Mouse (Mus musculus): Measurements from ENCODE around the gene P4ha2. TPM values are rescaled to one million over a fixed set of nuclear protein-coding genes. Genes with fewer than 3 reads are reported as not detected.

P4ha2 gene
- 26.0 and 28.4 TPM in 2 replicates for polyA plus RNA-seq (2014; fragmentation: Nextera tagmentation; extraction: Ambion mirVana)

- no peak within 1 kb of the TSS; the same call in 1 of the 2 replicates for H3K27ac ChIP-seq (ENCODE audit: low read depth)
- peak; percentile 41 for ATAC-seq (ENCODE audit: insufficient read depth)
- H3K27me3 ChIP-seq (ENCODE audit: insufficient read depth, low read length): no peaks in the 10 kb centered on the region; the same call in 1 of the 2 replicates
- peak within 1 kb of the TSS; percentile 67 for H3K4me3 ChIP-seq (ENCODE audit: low read depth, low read length)
- 0 out of 2 replicates have a peak, but pooled peaks cover 5% of the 10 kb centered on the region for H3K4me1 ChIP-seq (ENCODE audit: insufficient read depth)
- peak within 1 kb of the TSS; percentile 99 for H3K4me2 ChIP-seq
- H3K9ac ChIP-seq: peak within 1 kb of the TSS; percentile 65
- DNase-seq: peak; percentile 7
- no peak for TF ChIP-seq CTCF (IDR thresholded peaks at IDR 0.05; ENCODE audit: low read depth)
- 54% methylated on average over 10 of the region's 10 CpGs for WGBS
- no peaks in the 10 kb centered on the region for H3K36me3 ChIP-seq (ENCODE audit: insufficient read depth)
- no peaks in the 10 kb centered on the region for H3K9me3 ChIP-seq (ENCODE audit: low read depth, low read length)
These were observed at the start of gene P4ha2 for GRCm38 (mm10) chr11:54100045-54100691. TSS of gene P4ha2 (plus strand) at chr11:54100095.

GRCm38 (mm10) chr11:54050205-54050604, 49.7 kb upstream of the P4ha2 start:
- Histone ChIP-seq H3K27me3 (ENCODE audit: insufficient read depth, low read length) (no peaks in the 10 kb centered on the region), H3K27ac (ENCODE audit: low read depth) (no peak overlapping the region), H3K9ac (no peak overlapping the region), H3K4me2 (no peak overlapping the region), H3K36me3 (ENCODE audit: insufficient read depth) (no peaks in the 10 kb centered on the region), H3K4me1 (ENCODE audit: insufficient read depth) (no peaks in the 10 kb centered on the region), H3K9me3 (ENCODE audit: low read depth, low read length) (no peaks in the 10 kb centered on the region), H3K4me3 (ENCODE audit: low read depth, low read length) (no peak overlapping the region)
- ATAC-seq (ENCODE audit: insufficient read depth): no peak
- no peak for TF ChIP-seq CTCF (IDR thresholded peaks at IDR 0.05; ENCODE audit: low read depth)
- 69% methylated on average over 2 of the region's 2 CpGs for WGBS
- no peak for DNase-seq

DNA sequence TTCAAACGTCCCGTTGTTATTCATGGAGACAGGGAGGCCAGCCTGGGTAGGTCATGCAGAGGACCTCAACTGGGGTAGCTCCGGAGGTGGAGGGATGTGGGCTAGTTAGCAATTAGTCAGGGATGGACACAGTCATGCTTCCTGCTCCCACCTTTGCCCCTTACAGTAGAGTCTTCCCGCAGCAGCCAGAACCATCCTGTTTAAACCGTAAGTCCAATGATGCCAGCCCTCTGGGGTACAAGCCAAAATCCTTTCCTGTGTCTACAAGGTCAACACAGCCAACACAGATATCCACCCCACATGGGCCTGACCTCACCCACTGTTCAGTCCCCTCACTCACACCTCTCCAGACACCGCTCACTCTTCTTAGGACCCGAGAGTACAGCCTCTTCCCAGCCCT, 48.7 kb upstream of the P4ha2 start:
- ATAC-seq (ENCODE audit: insufficient read depth): no peak
- Histone ChIP-seq H3K9me3 (ENCODE audit: low read depth, low read length) (no peaks in the 10 kb centered on the region), H3K4me2 (no peak overlapping the region), H3K27me3 (ENCODE audit: insufficient read depth, low read length) (no peaks in the 10 kb centered on the region), H3K9ac (no peak overlapping the region), H3K4me1 (ENCODE audit: insufficient read depth) (no peaks in the 10 kb centered on the region), H3K4me3 (ENCODE audit: low read depth, low read length) (no peak overlapping the region), H3K36me3 (ENCODE audit: insufficient read depth) (no peaks in the 10 kb centered on the region), H3K27ac (ENCODE audit: low read depth) (no peak overlapping the region)
- no peak for TF ChIP-seq CTCF (IDR thresholded peaks at IDR 0.05; ENCODE audit: low read depth)
- no peak for DNase-seq
- WGBS: 82% methylated on average over 7 of the region's 7 CpGs

DNA sequence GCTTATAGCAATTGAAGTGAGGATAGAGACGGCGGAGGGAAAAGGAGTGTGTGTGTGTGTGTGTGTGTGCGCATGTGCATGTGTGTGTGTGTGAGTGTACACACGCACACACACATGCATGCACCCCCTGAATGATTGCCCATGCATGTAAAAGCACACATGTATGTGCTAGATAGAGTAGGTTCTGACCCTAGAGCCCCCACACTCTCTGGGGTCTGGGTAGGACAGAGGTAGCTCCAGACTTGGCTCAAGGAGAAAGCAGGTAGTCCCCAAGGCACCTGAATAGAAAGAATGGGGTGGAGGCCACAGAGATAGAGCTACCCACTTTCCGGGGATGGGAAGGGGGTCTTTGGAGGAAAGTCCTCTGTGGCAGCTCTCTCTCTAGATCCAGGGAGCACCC, 47.8 kb upstream of the P4ha2 start:
- no peaks in the 10 kb centered on the region for H3K4me1 ChIP-seq (ENCODE audit: insufficient read depth)
- no peak overlapping the region for H3K9ac ChIP-seq
- H3K27ac ChIP-seq (ENCODE audit: low read depth): no peak overlapping the region
- 93% methylated on average over 5 of the region's 5 CpGs for WGBS
- no peaks in the 10 kb centered on the region for H3K9me3 ChIP-seq (ENCODE audit: low read depth, low read length)
- TF ChIP-seq CTCF (IDR thresholded peaks at IDR 0.05; ENCODE audit: low read depth): no peak
- no peak overlapping the region for H3K4me3 ChIP-seq (ENCODE audit: low read depth, low read length)
- H3K4me2 ChIP-seq: no peak overlapping the region
- H3K27me3 ChIP-seq (ENCODE audit: insufficient read depth, low read length): no peaks in the 10 kb centered on the region
- ATAC-seq (ENCODE audit: insufficient read depth) (no peak), DNase-seq (no peak)
- H3K36me3 ChIP-seq (ENCODE audit: insufficient read depth): no peaks in the 10 kb centered on the region

DNA sequence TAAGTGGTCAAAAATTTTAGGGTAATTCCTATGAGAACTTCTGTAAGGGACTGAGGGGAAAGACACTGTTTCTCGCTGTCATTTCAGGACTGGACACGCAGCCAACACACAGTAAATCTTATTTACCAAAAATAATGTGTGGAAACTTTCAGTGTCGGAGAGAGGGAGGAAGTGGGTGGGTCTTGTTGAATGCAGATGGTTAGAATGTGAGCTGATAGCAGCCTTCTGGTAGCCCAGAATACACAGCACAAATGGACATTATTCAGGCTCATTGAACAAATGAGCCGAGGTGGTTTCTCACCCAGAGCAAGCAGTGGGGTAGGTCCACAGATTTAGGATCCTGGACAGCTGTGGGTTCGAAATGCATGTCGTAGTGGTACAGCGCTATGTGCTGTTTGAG, 46.8 kb upstream of the P4ha2 start:
- WGBS: 69% methylated on average over 7 of the region's 7 CpGs

GRCm38 (mm10) chr11:54054257-54054656, 45.6 kb upstream of the P4ha2 start:
- Histone ChIP-seq H3K27ac (ENCODE audit: low read depth) (no peak overlapping the region), H3K4me2 (no peak overlapping the region), H3K4me1 (ENCODE audit: insufficient read depth) (no peaks in the 10 kb centered on the region), H3K9ac (no peak overlapping the region), H3K9me3 (ENCODE audit: low read depth, low read length) (no peaks in the 10 kb centered on the region), H3K27me3 (ENCODE audit: insufficient read depth, low read length) (no peaks in the 10 kb centered on the region), H3K4me3 (ENCODE audit: low read depth, low read length) (no peak overlapping the region), H3K36me3 (ENCODE audit: insufficient read depth) (no peaks in the 10 kb centered on the region)
- ATAC-seq (ENCODE audit: insufficient read depth) (no peak), DNase-seq (peak; percentile 89)
- 42% methylated on average over 6 of the region's 6 CpGs for WGBS
- peak; percentile 83 for TF ChIP-seq CTCF (IDR thresholded peaks at IDR 0.05; ENCODE audit: low read depth)

More for the DNA sequence above, 46.8 kb upstream of the P4ha2 start:
- Histone ChIP-seq H3K27me3 (ENCODE audit: insufficient read depth, low read length) (no peaks in the 10 kb centered on the region), H3K4me1 (ENCODE audit: insufficient read depth) (no peaks in the 10 kb centered on the region), H3K36me3 (ENCODE audit: insufficient read depth) (no peaks in the 10 kb centered on the region), H3K27ac (ENCODE audit: low read depth) (no peak overlapping the region), H3K4me2 (no peak overlapping the region), H3K4me3 (ENCODE audit: low read depth, low read length) (no peak overlapping the region), H3K9me3 (ENCODE audit: low read depth, low read length) (no peaks in the 10 kb centered on the region), H3K9ac (no peak overlapping the region)
- no peak for DNase-seq
- no peak for ATAC-seq (ENCODE audit: insufficient read depth)
- no peak for TF ChIP-seq CTCF (IDR thresholded peaks at IDR 0.05; ENCODE audit: low read depth)

DNA sequence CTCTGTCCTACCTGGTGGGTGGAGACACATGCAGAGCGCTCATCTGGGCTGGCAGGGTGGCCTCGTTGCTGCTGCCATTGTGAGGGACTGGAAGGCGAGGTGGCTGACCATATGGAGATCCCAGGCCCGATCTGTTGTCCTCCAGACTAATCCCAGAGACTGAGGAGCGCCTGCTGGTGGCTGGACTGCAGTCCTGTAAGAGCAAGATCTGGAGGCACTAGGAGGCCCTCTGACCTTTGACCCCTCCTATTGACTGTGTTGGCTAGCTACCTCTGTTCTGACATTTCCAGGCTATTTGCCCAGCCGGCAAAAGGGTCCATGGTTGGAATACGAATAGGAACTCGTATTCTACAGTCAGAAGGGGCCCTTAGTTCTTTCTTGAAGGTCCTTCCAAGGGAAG, 43.8 kb upstream of the P4ha2 start:
- no peaks in the 10 kb centered on the region for H3K27me3 ChIP-seq (ENCODE audit: insufficient read depth, low read length)
- no peak overlapping the region for H3K4me3 ChIP-seq (ENCODE audit: low read depth, low read length)
- no peak overlapping the region for H3K4me2 ChIP-seq
- no peak overlapping the region for H3K27ac ChIP-seq (ENCODE audit: low read depth)
- peaks cover 3% of the 10 kb centered on the region; the same call in 1 of the 2 replicates for H3K4me1 ChIP-seq (ENCODE audit: insufficient read depth)
- ATAC-seq (ENCODE audit: insufficient read depth) (no peak), DNase-seq (no peak)
- H3K9me3 ChIP-seq (ENCODE audit: low read depth, low read length): no peaks in the 10 kb centered on the region
- TF ChIP-seq CTCF (IDR thresholded peaks at IDR 0.05; ENCODE audit: low read depth): 0 out of 2 replicates have a peak, but pooled peaks have one; percentile 14
- H3K9ac ChIP-seq: no peak overlapping the region
- 44% methylated on average over 8 of the region's 8 CpGs for WGBS
- no peaks in the 10 kb centered on the region for H3K36me3 ChIP-seq (ENCODE audit: insufficient read depth)

Measured in lung, embryonic 14.5 days (tissue).